Mouse (Mus musculus): Measurements from ENCODE around the gene Arhgap36.

DNA sequence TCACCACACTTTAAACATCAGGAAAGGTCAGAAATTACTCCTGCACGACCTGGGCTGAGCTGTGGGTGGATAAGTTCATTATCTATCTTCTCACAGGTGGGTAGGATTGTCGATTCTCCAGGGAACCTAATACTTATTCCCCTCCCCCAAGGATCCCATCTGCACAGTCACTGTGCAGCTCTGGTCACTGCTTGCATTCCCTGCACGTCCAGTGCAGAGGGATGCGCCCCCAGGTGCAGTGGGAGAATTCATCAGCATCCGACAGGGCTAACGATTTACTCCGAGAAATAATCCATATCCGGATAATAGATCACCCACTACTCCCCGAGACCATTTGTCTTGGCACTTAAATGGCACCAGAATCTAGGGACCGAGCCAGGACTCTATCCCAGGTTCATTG lies 6.0 kb upstream of the Arhgap36 start:
- TF ChIP-seq POLR2A (IDR thresholded peaks at IDR 0.05; ENCODE audit: extremely low read depth, insufficient read depth, low read length) (no peak), CTCF (IDR thresholded peaks at IDR 0.05; ENCODE audit: low read depth, low read length) (no peak)

Measured in liver, adult 2 months (tissue).